Mouse (Mus musculus) E14TG2a.4 (cell line): ENCODE data around the gene Dll3.

Experiments
- CTCF ChIP-seq: conservative IDR thresholded peaks from 2 replicates; pipeline ENCODE4 v1.5.1; 2014; ENCODE audit warnings: low read length
- NANOG ChIP-seq: IDR thresholded peaks from 2 replicates; pipeline ENCODE4 v1.6.1; 2014; ENCODE audit warnings: borderline replicate concordance, low read length, mixed read lengths
- POU5F1 ChIP-seq: IDR thresholded peaks from 2 replicates; pipeline ENCODE4 v1.6.1; 2014; ENCODE audit warnings: low read length, borderline replicate concordance

GRCm38 (mm10) chr7:28344637-28345036, 42.6 kb upstream of the Dll3 start:
- TF ChIP-seq CTCF (peak; percentile 94), NANOG (no peak), POU5F1 (no peak)
